Mouse (Mus musculus): ENCODE results near the gene Dnase2a. TPM values are rescaled to one million over a fixed set of nuclear protein-coding genes. Genes with fewer than 3 reads are reported as not detected.
A peak's percentile ranks its signal among the peaks of the same experiment; 100 is the strongest.

Dnase2a gene
- polyA plus RNA-seq, 1 experiment from 2014 or later = 4.6 TPM

GRCm38 (mm10) chr8:84952612-84953255 is 44.4 kb downstream of the Dnase2a start:
- H3K4me1 ChIP-seq (ENCODE audit: control insufficient read depth, insufficient read depth, low read length) = no peaks in the 10 kb centered on the region
- H3K27me3 ChIP-seq (ENCODE audit: control insufficient read depth, insufficient read depth, low read length) = peaks cover 9% of the 10 kb centered on the region
- ATAC-seq (ENCODE audit: low FRiP score) (no peak), DNase-seq (ENCODE audit: low spot score, missing footprints) (peak; percentile 76)
- H3K9me3 ChIP-seq (ENCODE audit: control insufficient read depth, low read length) = no peaks in the 10 kb centered on the region
- no peak overlapping the region for H3K27ac ChIP-seq (ENCODE audit: low read depth, low read length)
- H3K4me2 ChIP-seq = no peak overlapping the region
- no peak overlapping the region for H3K4me3 ChIP-seq (ENCODE audit: low read depth, low read length)
- no peak overlapping the region for H3K9ac ChIP-seq (ENCODE audit: low read length)
- WGBS = 9% methylated on average over 18 of the region's 18 CpGs
- no peaks in the 10 kb centered on the region for H3K36me3 ChIP-seq (ENCODE audit: control insufficient read depth, insufficient read depth, low read length)

GRCm38 (mm10) chr8:84956768-84957167 is 48.4 kb downstream of the Dnase2a start:
- peak; percentile 96 for DNase-seq (ENCODE audit: low spot score, missing footprints)
- H3K9me3 ChIP-seq (ENCODE audit: control insufficient read depth, low read length) = no peaks in the 10 kb centered on the region
- WGBS = 54% methylated on average over 2 of the region's 2 CpGs

GRCm38 (mm10) chr8:84959811-84960210 is 51.5 kb downstream of the Dnase2a start:
- WGBS = 89% methylated on average over 7 of the region's 7 CpGs
- H3K4me2 ChIP-seq = no peak overlapping the region
- ATAC-seq (ENCODE audit: low FRiP score) (no peak), DNase-seq (ENCODE audit: low spot score, missing footprints) (no peak)
- H3K9me3 ChIP-seq (ENCODE audit: control insufficient read depth, low read length) = no peaks in the 10 kb centered on the region
- no peak overlapping the region for H3K27ac ChIP-seq (ENCODE audit: low read depth, low read length)
- no peak overlapping the region for H3K4me3 ChIP-seq (ENCODE audit: low read depth, low read length)
- 0 out of 2 replicates have a peak, but pooled peaks cover 3% of the 10 kb centered on the region for H3K36me3 ChIP-seq (ENCODE audit: control insufficient read depth, insufficient read depth, low read length)
- H3K4me1 ChIP-seq (ENCODE audit: control insufficient read depth, insufficient read depth, low read length) = peaks cover under 1% of the 10 kb centered on the region; the same call in 1 of the 2 replicates
- no peaks in the 10 kb centered on the region for H3K27me3 ChIP-seq (ENCODE audit: control insufficient read depth, insufficient read depth, low read length)
- H3K9ac ChIP-seq (ENCODE audit: low read length) = no peak overlapping the region

More at GRCm38 (mm10) chr8:84956768-84957167, 48.4 kb downstream of the Dnase2a start:
- Histone ChIP-seq H3K9ac (ENCODE audit: low read length) (no peak overlapping the region), H3K36me3 (ENCODE audit: control insufficient read depth, insufficient read depth, low read length) (0 out of 2 replicates have a peak, but pooled peaks cover 3% of the 10 kb centered on the region), H3K27me3 (ENCODE audit: control insufficient read depth, insufficient read depth, low read length) (no peaks in the 10 kb centered on the region; the same call in 1 of the 2 replicates), H3K4me2 (no peak overlapping the region), H3K4me1 (ENCODE audit: control insufficient read depth, insufficient read depth, low read length) (no peaks in the 10 kb centered on the region), H3K4me3 (ENCODE audit: low read depth, low read length) (no peak overlapping the region), H3K27ac (ENCODE audit: low read depth, low read length) (no peak overlapping the region)
- ATAC-seq (ENCODE audit: low FRiP score) = no peak

- no peaks in the 10 kb centered on the region for H3K9me3 ChIP-seq (ENCODE audit: control insufficient read depth, low read length)
- H3K36me3 ChIP-seq (ENCODE audit: control insufficient read depth, insufficient read depth, low read length) = 0 out of 2 replicates have a peak, but pooled peaks cover 3% of the 10 kb centered on the region
- ATAC-seq (ENCODE audit: low FRiP score) = no peak
- no peak for DNase-seq (ENCODE audit: low spot score, missing footprints)
- H3K4me1 ChIP-seq (ENCODE audit: control insufficient read depth, insufficient read depth, low read length) = peaks cover 16% of the 10 kb centered on the region
- H3K9ac ChIP-seq (ENCODE audit: low read length) = no peak overlapping the region
- no peak overlapping the region for H3K4me3 ChIP-seq (ENCODE audit: low read depth, low read length)
- no peaks in the 10 kb centered on the region for H3K27me3 ChIP-seq (ENCODE audit: control insufficient read depth, insufficient read depth, low read length)
- no peak overlapping the region for H3K4me2 ChIP-seq
- H3K27ac ChIP-seq (ENCODE audit: low read depth, low read length) = no peak overlapping the region
- 89% methylated on average over 4 of the region's 4 CpGs for WGBS
Observed at GRCm38 (mm10) chr8:84963952-84964351, 55.6 kb downstream of the Dnase2a start.

- peak; percentile 99 for DNase-seq (ENCODE audit: low spot score, missing footprints)
- peak; percentile 86 for ATAC-seq (ENCODE audit: low FRiP score)
Observed at GRCm38 (mm10) chr8:84965731-84966291, 57.5 kb downstream of the Dnase2a start.

GRCm38 (mm10) chr8:84966603-84967002 is 58.2 kb downstream of the Dnase2a start:
- Histone ChIP-seq H3K4me3 (ENCODE audit: low read depth, low read length) (no peak overlapping the region), H3K9me3 (ENCODE audit: control insufficient read depth, low read length) (no peaks in the 10 kb centered on the region), H3K4me1 (ENCODE audit: control insufficient read depth, insufficient read depth, low read length) (peaks cover 24% of the 10 kb centered on the region), H3K4me2 (0 out of 2 replicates have a peak overlapping the region, but pooled peaks have one; percentile 94), H3K27me3 (ENCODE audit: control insufficient read depth, insufficient read depth, low read length) (no peaks in the 10 kb centered on the region), H3K36me3 (ENCODE audit: control insufficient read depth, insufficient read depth, low read length) (0 out of 2 replicates have a peak, but pooled peaks cover 2% of the 10 kb centered on the region), H3K9ac (ENCODE audit: low read length) (no peak overlapping the region), H3K27ac (ENCODE audit: low read depth, low read length) (no peak overlapping the region)
- WGBS = 55% methylated on average over 3 of the region's 3 CpGs
- ATAC-seq (ENCODE audit: low FRiP score) (peak; percentile 2; the same call in 1 of the 2 replicates), DNase-seq (ENCODE audit: low spot score, missing footprints) (no peak)

More at GRCm38 (mm10) chr8:84965731-84966291, 57.5 kb downstream of the Dnase2a start:
- no peaks in the 10 kb centered on the region for H3K9me3 ChIP-seq (ENCODE audit: control insufficient read depth, low read length)
- H3K27ac ChIP-seq (ENCODE audit: low read depth, low read length) = peak overlapping the region; percentile 25; the same call in 1 of the 2 replicates
- H3K4me3 ChIP-seq (ENCODE audit: low read depth, low read length) = peak overlapping the region; percentile 71
- H3K9ac ChIP-seq (ENCODE audit: low read length) = peak overlapping the region; percentile 73
- peak overlapping the region; percentile 94 for H3K4me2 ChIP-seq
- no peaks in the 10 kb centered on the region for H3K36me3 ChIP-seq (ENCODE audit: control insufficient read depth, insufficient read depth, low read length)
- under 1% methylated on average over 41 of the region's 41 CpGs for WGBS
- no peaks in the 10 kb centered on the region for H3K27me3 ChIP-seq (ENCODE audit: control insufficient read depth, insufficient read depth, low read length)
- peaks cover 20% of the 10 kb centered on the region for H3K4me1 ChIP-seq (ENCODE audit: control insufficient read depth, insufficient read depth, low read length)

- Histone ChIP-seq H3K4me3 (ENCODE audit: low read depth, low read length) (no peak overlapping the region), H3K9me3 (ENCODE audit: control insufficient read depth, low read length) (no peaks in the 10 kb centered on the region), H3K9ac (ENCODE audit: low read length) (no peak overlapping the region), H3K27me3 (ENCODE audit: control insufficient read depth, insufficient read depth, low read length) (no peaks in the 10 kb centered on the region), H3K36me3 (ENCODE audit: control insufficient read depth, insufficient read depth, low read length) (0 out of 2 replicates have a peak, but pooled peaks cover 3% of the 10 kb centered on the region), H3K27ac (ENCODE audit: low read depth, low read length) (no peak overlapping the region), H3K4me2 (no peak overlapping the region), H3K4me1 (ENCODE audit: control insufficient read depth, insufficient read depth, low read length) (peaks cover 24% of the 10 kb centered on the region)
- DNase-seq (ENCODE audit: low spot score, missing footprints) = no peak
- ATAC-seq (ENCODE audit: low FRiP score) = no peak
- WGBS = 85% methylated on average over 13 of the region's 13 CpGs
Observed at GRCm38 (mm10) chr8:84967532-84968304, 59.4 kb downstream of the Dnase2a start.

- Histone ChIP-seq H3K4me2 (peak overlapping the region; percentile 85), H3K4me3 (ENCODE audit: low read depth, low read length) (peak overlapping the region; percentile 71), H3K9me3 (ENCODE audit: control insufficient read depth, low read length) (no peaks in the 10 kb centered on the region), H3K36me3 (ENCODE audit: control insufficient read depth, insufficient read depth, low read length) (0 out of 2 replicates have a peak, but pooled peaks cover 3% of the 10 kb centered on the region), H3K9ac (ENCODE audit: low read length) (peak overlapping the region; percentile 99), H3K27me3 (ENCODE audit: control insufficient read depth, insufficient read depth, low read length) (no peaks in the 10 kb centered on the region), H3K27ac (ENCODE audit: low read depth, low read length) (peak overlapping the region; percentile 57; the same call in 1 of the 2 replicates), H3K4me1 (ENCODE audit: control insufficient read depth, insufficient read depth, low read length) (peaks cover 24% of the 10 kb centered on the region)
- no peak for ATAC-seq (ENCODE audit: low FRiP score)
- DNase-seq (ENCODE audit: low spot score, missing footprints) = no peak
- WGBS = 40% methylated on average over 2 of the region's 2 CpGs
Observed at GRCm38 (mm10) chr8:84968650-84969049, 60.3 kb downstream of the Dnase2a start.
